Mouse (Mus musculus): Measurements from ENCODE around the gene Nr1h2.
A peak's percentile ranks its signal among the peaks of the same experiment; 100 is the strongest.

The Nr1h2 gene

DNA sequence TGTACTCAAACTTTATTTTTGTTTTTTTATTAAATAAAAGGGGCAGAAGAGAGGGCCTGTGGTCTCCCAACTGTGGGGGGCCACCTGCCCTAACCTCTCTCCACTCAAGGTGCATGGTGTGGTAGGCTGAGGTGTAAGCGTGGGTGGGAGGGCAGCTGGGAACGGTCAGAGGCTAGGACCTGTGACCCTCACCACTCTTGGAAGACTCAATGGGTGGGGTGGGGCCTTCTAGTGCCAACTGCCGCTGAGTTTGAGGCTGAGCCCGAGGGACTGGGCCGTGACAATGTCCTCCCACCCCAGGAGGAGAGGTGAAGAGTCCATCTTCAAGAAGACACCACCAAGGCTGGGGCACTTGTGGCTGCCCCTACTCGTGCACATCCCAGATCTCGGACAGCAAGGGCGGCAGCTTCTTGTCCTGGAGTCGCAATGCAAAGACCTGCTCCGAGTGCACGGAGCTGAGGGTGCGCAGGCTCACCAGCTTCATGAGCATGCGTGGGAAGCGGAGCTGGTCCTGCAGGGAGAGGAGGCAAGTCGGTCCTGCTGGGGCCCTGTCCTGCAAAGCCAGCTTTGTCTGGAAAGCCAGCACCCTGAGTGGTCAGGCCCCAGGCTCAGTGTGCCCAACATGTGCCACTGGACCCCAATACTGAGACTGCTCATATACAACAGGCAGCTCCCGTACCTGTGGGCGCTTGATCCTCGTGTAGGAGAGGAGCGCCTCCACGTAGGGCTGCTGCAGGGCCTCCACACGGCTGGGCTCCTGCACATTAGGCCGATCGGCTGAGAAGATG is 3.9 kb downstream of the Nr1h2 start:
- DNase-seq (ENCODE audit: low read depth) = no peak

GRCm38 (mm10) chr7:44548497-44549087 is 5.2 kb downstream of the Nr1h2 start, which contains the start of gene Pold1:
TSS of gene Pold1 (minus strand) at chr7:44548849.
- peak; percentile 100 for DNase-seq (ENCODE audit: low read depth)

GRCm38 (mm10) chr7:44547725-44548124 is 6.0 kb downstream of the Nr1h2 start:
- peak; percentile 13 for DNase-seq (ENCODE audit: low read depth)

DNA sequence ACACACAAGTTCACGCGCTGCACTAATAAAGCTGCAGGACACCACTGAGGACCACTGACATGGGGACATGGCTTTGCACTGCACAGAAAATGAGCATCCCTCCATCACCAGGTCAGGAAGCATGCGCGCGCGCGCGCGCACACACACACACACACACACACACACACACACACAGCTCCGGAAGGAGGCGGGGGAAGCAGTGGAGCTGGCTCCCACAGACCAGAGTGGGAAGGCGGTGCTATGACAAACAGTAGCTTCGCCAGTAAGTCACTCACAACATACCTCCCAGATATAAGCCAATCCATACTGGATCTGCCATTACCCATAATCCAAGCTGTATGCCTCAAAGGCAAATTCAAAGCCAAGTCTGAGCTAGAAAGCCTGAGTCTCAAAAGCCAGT is 6.7 kb downstream of the Nr1h2 start:
- DNase-seq (ENCODE audit: low read depth) = no peak

DNA sequence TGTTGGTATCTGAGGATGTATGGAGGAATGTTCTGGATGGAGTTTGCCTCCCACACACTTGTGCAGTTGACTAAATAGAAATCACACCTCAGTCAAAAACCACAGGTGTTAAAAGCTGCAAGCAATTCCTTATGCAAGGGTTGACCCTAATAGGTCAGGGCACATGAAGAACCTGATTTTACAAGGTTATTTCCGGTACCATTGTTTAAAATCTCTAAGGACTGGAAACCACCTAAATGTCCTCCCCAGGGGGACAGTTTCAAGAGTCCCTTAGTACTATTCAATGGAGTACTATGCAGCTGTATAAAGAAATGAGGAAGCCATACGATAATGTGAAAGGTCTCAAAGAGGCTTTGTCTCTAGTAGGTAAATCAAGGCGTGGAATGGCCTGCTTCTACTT is 7.5 kb downstream of the Nr1h2 start:
- no peak for DNase-seq (ENCODE audit: low read depth)

- no peak for DNase-seq (ENCODE audit: low read depth)
Measured at GRCm38 (mm10) chr7:44543071-44543470, 10.7 kb downstream of the Nr1h2 start.

GRCm38 (mm10) chr7:44542555-44542954 is 11.2 kb downstream of the Nr1h2 start:
- DNase-seq (ENCODE audit: low read depth) = no peak

DNA sequence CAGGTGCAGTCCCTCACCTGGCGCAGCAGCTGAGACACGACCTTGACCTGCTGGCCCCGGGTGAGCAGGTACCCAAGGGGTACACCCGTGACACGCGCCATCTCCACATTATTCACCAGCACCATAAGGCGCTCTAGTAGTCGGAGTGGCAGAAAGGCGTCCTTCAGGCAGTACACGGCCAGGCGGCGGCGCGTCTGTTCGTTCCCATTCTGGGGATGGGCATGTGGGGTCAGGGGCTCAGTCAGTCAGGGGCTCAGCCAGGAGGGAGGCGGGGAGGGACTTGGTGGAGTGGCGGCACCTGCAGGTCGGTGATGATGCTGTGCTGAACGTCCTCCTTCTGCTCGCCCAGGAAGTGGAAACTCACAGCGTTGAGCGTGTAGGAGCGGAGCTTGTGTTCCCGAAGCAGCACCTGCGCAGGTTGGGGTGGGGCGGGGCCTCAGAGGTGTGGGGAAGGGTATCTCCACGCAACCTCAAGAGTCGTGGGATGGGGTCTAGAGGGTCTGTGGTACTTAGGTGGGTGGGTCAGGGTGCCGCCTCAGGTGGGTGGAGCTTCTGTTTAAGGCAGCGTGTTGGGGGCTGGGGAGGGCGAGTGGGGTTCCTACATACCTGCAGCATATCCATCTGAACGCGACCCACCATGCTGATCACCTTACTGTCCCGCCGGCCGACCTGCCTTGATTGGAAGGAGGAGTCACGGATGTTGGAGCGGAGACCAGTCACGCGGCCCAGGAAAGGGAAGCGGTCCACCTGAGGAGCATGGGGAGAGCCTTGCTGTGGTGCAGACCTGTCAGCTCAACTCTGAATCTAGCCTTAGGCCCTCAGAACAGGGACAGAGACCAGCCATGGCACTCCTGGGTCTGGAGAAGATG is 14.8 kb downstream of the Nr1h2 start:
- no peak for DNase-seq (ENCODE audit: low read depth)

DNA sequence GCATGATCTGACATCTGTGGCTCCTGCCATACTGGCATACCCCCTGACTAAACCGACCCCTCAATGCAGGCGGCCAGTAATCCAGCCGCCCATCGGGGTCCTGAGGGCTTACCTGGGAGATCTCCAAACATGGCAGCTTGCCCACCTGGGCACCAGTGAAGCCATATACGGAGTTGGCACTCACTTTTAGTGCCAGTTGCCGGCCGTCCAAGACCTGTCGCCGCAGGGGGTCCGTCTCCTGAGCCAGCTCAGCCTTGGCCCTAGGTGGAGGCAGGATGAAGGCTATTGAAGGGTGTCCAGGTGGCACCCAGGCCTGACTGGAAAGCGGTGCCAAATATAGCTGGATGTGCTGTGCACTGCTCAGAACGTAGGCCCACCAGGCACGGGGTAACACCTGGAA is 16.3 kb downstream of the Nr1h2 start:
- no peak for DNase-seq (ENCODE audit: low read depth)

DNA sequence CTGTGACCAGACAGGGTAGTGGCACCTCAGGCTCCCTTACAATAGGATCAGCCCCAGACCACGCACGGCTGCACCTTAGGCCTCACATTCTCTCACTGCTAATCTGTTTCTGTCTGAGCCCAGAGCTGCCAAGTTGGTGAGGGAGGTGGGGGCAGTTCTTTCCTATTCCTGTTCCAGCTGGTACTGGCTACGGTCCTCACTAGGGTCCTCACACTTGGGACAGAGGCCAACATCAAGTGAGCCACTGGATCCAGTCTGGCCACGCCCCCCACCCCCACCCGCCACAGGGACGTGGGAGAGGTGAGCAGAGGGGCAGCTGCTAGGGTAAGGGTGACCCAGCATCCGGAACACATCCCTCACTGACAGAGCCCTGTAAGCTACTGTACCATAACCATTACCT is 16.7 kb downstream of the Nr1h2 start:
- DNase-seq (ENCODE audit: low read depth) = no peak

GRCm38 (mm10) chr7:44536590-44536968 is 17.2 kb downstream of the Nr1h2 start:
- DNase-seq (ENCODE audit: low read depth) = no peak

DNA sequence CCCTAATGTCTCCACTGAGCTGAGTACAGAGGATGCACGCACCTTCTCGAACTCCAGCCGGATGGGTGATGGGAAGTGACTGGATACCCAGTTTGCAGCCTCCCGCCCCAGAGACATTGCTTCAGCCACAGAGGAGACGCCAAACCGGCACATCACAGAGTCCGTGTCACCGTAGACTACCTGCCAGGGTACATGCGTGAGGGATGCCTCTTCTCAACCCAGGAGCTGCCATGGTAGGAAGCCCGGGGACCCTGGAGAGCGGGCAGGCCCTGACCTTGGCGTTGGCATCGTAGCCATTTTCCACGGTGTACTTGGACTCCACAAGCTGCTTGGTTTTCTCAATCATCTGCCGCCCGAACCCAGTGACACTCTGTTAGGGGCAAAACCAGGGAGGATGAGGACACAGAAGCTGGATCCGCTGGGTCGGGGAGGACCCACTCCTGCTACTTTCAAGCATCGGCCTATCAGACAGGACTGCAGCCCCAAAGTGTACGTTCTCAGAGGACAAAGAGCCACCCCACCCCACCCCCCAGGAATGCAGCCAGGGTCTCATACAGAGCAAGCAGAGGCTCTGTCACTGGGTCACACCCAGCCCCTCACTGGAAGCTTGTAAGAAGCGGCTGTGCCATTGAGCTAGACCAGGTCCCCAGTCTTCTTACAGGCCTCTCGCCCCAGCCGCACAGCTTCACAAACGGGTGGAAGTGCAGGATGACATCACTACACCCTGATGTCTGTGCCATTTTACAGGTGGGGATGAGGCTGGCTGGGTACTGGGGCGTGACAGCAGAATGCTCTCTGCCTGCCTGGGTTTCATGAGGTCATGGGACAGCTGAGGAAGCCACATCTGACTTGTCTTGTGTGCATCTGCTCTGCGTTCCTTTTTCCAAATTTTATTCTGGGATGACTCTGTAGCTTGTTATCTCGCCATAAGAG is 17.8 kb downstream of the Nr1h2 start:
- no peak for DNase-seq (ENCODE audit: low read depth)

GRCm38 (mm10) chr7:44534656-44535441 is 18.9 kb downstream of the Nr1h2 start:
- DNase-seq (ENCODE audit: low read depth) = no peak

DNA sequence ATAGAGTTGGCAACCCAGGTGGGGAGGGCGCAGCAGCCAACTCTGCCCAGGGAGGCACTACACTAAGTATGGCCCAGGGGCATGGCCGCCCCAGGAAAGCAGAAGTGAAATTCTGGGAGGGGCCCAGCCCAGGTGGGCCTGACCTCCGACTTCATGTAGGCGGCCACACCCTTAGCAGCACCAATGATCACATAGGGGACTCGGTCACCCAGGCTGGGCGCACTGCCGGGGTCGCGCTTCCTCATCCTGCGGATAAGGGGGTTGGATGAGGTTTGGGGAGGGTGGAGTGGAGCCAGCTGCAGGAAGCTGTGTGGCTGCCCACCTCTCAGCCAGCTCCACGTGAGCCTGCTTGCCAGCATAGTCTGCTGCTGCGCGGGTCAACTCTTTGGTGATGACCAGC is 19.5 kb downstream of the Nr1h2 start:
- no peak for DNase-seq (ENCODE audit: low read depth)

GRCm38 (mm10) chr7:44533746-44534045 is 20.1 kb downstream of the Nr1h2 start:
- no peak for DNase-seq (ENCODE audit: low read depth)

- no peak for DNase-seq (ENCODE audit: low read depth)
Measured at GRCm38 (mm10) chr7:44532918-44533745, 20.6 kb downstream of the Nr1h2 start.

- no peak for DNase-seq (ENCODE audit: low read depth)
Measured at GRCm38 (mm10) chr7:44531946-44532732, 21.6 kb downstream of the Nr1h2 start, which contains the start of gene Spib. TSS of gene Spib (minus strand) at chr7:44532071.

DNA sequence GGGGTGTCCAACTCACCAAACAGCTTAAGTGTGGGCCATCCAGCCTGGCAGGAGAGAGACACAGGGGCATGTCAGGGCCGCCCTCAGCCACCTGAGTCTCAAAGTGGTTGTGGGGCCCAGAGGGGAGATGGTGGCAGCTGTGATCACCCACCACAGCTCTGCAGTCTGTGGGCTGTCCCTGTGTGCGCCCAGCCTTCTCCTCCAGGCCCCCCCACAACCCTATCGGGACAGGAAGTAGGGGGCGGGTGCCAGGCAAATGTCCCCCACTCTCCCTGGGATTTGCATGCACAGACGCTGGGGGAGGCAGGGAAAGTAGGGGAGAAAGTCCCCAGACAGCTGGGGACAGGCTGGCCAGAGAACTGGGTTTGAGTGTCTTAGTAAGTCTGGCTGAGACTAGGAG is 22.5 kb downstream of the Nr1h2 start:
- DNase-seq (ENCODE audit: low read depth) = no peak

DNA sequence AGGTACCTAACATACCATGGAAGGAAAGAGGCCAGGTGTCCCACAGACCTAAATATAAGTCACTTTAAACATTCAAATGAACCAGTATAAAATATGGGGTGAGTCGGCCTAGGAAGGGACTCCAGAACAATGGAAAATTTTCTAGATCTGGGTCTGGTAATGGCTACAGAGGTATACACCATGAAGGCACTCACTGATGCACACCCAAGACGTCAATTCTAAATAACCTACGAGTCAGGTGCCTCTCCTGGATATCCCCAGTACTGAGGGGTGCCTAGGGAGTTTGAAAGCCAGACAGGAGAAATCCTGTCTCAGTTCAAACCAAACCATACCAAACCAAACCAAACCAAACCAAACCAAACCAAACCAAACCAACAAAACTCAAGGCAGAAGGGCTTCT is 23.2 kb downstream of the Nr1h2 start:
- no peak for DNase-seq (ENCODE audit: low read depth)
